Mouse (Mus musculus) spleen, adult 2 months (tissue): Measurements from ENCODE around the gene Mrpl34. TPM values are rescaled to one million over a fixed set of nuclear protein-coding genes. Genes with fewer than 3 reads are reported as not detected.
A peak's percentile ranks its signal among the peaks of the same experiment; 100 is the strongest.

Experiments used
- DNase-seq, 2 experiments: peaks; one replicate each; pipeline versions ENCODE4 v3.0.0 to v3.0.0-alpha.2; 2012 to 2021; ENCODE audit warnings: low spot score in 2 of 2, low read depth in 1 of 2
- H3K27ac ChIP-seq: fragments of 200-500 bp; 2 replicates; pipeline ENCODE4 v1.5.1; 2012; ENCODE audit warnings: low read length, inconsistent platforms; ENCODE audit not compliant: insufficient read depth
- H3K27me3 ChIP-seq: fragments of 200-500 bp; 2 replicates; pipeline ENCODE4 v1.6.1; 2012; ENCODE audit warnings: mild to moderate bottlenecking, moderate library complexity, low read length, inconsistent platforms; ENCODE audit not compliant: control insufficient read depth, insufficient read depth
- H3K36me3 ChIP-seq: fragments of 200-500 bp; 2 replicates; pipeline ENCODE4 v1.6.1; 2012; ENCODE audit warnings: mild to moderate bottlenecking, low read length, inconsistent platforms; ENCODE audit not compliant: control insufficient read depth, insufficient read depth
- H3K4me1 ChIP-seq: fragments of 200-500 bp; 2 replicates; pipeline ENCODE4 v1.6.1; 2011; ENCODE audit warnings: inconsistent platforms; ENCODE audit not compliant: control insufficient read depth, insufficient read depth, insufficient read length
- H3K4me3 ChIP-seq: fragments of 200-500 bp; 2 replicates; pipeline ENCODE4 v1.5.1; 2011; ENCODE audit warnings: mild to moderate bottlenecking, inconsistent platforms; ENCODE audit not compliant: insufficient read depth, insufficient read length; ENCODE audit errors: extremely low read depth
- CTCF ChIP-seq: fragments of 200-500 bp; IDR thresholded peaks from 2 replicates; pipeline ENCODE4 v1.5.1; 2011; ENCODE audit warnings: mild to moderate bottlenecking, inconsistent platforms; ENCODE audit not compliant: insufficient read depth, insufficient read length, insufficient replicate concordance; ENCODE audit errors: extremely low read depth
- POLR2A ChIP-seq: fragments of 200-500 bp; IDR thresholded peaks from 2 replicates; pipeline ENCODE4 v1.6.1; 2011; ENCODE audit warnings: low read depth, low read length, inconsistent platforms
- WGBS: fragments of 180-500 bp; shearing (Covaris S2); methylation state at CpG from one replicate; pipeline ENCODE4 v1.1.7; 2018; 5-methylcytosine and 5-hydroxymethylcytosine counted together
- polyA plus RNA-seq: library from polyadenylated mRNA; depleted of rRNA; stranded (reverse); fragments of >200 nt; gene quantifications from 2 replicates; pipeline ENCODE4 v1.2.3, GENCODE M21; 2012

Gene Mrpl34
- polyA plus RNA-seq, 1 experiment = 46.4 TPM

DNA sequence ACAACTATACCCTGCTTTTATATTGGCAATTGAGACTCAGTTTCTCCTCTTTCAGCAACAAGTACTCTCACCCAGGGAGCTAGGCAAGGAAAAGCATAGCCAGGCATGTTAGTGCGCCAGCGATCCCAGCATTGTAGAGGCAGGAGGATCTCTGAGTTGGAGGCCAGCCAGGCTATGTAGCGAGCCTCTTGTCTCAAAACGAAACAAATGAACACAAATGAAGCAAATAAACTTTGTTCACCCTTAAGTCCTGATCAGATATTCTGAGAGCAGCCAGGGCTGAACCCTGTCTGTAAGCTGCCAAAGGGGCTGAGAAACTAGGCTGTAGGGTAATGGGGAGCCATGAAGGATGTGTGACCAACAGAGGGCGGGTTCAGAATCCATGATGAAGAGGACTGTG is 31.1 kb downstream of the Mrpl34 start:
- H3K4me1 ChIP-seq = no peaks in the 10 kb centered on the region
- no peak overlapping the region for H3K4me3 ChIP-seq
- DNase-seq = no peak
- 85% methylated on average over 5 of the region's 5 CpGs for whole genome bisulfite sequencing
- 0 out of 2 replicates have a peak overlapping the region, but pooled peaks have one; percentile 30 for H3K27ac ChIP-seq
- no peaks in the 10 kb centered on the region for H3K27me3 ChIP-seq
- TF ChIP-seq POLR2A = no peak
- no peak for TF ChIP-seq CTCF
- peaks cover 13% of the 10 kb centered on the region for H3K36me3 ChIP-seq

DNA sequence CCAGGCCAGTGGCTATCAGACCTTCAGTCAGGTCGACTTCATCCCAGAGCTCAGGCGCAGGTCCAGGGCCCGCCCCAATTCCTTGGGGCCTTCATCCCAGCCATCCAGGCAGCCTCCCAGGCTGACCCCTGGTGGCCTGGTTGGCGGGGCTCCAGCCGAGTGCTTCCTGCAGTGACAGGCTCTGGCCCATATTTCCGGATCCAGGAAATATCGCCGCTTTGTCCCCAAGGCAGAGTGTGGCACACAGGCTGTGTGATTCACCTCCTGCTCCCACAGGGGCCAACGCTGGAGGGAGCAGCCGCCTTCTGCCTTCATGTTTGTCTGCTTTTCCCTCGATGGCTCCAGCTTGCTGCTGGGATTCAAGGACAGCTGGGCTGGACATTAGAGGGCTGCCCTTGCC is 31.7 kb downstream of the Mrpl34 start:
- 84% methylated on average over 11 of the region's 11 CpGs for WGBS
- H3K27ac ChIP-seq = peak overlapping the region; percentile 44; the same call in 1 of the 2 replicates
- H3K4me3 ChIP-seq = no peak overlapping the region
- no peak for TF ChIP-seq CTCF
- TF ChIP-seq POLR2A = no peak
- no peaks in the 10 kb centered on the region for H3K27me3 ChIP-seq
- H3K36me3 ChIP-seq = peaks cover 12% of the 10 kb centered on the region
- no peaks in the 10 kb centered on the region for H3K4me1 ChIP-seq
- peak in 1 of 2 experiments; percentile 31 for DNase-seq

DNA sequence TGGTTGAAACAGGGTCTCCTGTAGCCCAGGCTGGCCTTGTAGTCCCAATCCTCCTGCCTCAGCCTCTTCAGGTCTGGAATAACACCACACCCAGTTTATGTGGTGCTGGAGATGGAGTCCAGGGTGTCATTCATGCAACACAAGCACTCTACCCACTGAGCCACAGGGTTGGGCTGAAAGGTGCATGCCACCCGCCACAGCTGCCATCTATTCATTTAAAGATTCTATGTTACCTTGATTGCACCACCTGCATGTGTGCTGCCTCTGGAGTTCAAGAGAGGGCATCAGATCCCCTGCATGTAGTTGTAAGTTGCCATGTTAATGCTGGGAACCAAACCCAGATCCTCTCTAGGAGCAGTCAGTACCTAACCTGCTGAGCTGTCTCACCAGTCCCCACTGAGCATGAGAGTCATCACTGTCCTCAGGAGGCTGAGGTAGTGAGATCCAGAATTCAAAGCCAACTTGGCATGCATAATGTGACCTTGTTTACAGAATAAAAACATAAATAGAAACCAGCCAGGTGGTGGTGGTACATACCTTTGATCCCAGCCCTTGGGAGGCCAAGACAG is 32.4 kb downstream of the Mrpl34 start:
- H3K36me3 ChIP-seq = peaks cover 6% of the 10 kb centered on the region
- 96% methylated on average over 1 of the region's 1 CpGs for WGBS
- H3K4me3 ChIP-seq = no peak overlapping the region
- no peak for DNase-seq
- TF ChIP-seq CTCF (no peak), POLR2A (no peak)
- H3K27me3 ChIP-seq = no peaks in the 10 kb centered on the region
- no peaks in the 10 kb centered on the region for H3K4me1 ChIP-seq
- no peak overlapping the region for H3K27ac ChIP-seq

DNA sequence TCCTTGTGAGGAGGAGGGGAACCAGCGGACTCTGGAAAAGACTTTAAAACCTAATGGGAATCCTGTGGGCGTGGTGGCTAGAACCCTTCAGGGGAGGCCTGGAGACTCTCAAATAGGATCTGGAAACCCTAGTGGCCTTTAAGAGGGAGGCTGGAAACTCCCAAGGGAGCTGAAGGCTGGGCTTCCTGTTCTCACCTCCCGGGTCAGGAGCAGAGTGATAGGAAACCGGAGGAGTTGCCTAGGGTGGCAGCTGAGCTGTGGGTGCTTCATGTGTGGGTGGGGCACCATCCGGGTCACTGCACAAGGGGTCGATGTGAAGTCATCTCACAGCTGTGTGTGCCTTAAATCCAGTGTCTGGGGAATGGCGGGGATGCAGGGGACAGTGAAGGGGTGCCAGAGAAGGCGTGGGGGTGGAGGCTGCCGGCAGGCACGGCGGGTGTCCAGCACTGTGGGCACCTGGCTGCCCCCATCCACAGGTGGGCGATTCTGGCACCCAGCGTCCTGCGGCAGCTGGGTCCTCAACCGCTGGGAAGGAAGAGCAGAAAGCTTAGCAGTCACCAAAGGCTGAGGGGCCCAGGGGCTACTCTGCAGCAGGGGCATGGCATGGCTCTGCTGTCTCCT is 33.2 kb downstream of the Mrpl34 start:
- TF ChIP-seq POLR2A (no peak), CTCF (no peak)
- WGBS = 64% methylated on average over 15 of the region's 15 CpGs
- no peak for DNase-seq
- Histone ChIP-seq H3K27me3 (no peaks in the 10 kb centered on the region), H3K4me1 (no peaks in the 10 kb centered on the region), H3K36me3 (no peaks in the 10 kb centered on the region; the same call in 1 of the 2 replicates), H3K27ac (peak overlapping the region; percentile 29), H3K4me3 (no peak overlapping the region)

DNA sequence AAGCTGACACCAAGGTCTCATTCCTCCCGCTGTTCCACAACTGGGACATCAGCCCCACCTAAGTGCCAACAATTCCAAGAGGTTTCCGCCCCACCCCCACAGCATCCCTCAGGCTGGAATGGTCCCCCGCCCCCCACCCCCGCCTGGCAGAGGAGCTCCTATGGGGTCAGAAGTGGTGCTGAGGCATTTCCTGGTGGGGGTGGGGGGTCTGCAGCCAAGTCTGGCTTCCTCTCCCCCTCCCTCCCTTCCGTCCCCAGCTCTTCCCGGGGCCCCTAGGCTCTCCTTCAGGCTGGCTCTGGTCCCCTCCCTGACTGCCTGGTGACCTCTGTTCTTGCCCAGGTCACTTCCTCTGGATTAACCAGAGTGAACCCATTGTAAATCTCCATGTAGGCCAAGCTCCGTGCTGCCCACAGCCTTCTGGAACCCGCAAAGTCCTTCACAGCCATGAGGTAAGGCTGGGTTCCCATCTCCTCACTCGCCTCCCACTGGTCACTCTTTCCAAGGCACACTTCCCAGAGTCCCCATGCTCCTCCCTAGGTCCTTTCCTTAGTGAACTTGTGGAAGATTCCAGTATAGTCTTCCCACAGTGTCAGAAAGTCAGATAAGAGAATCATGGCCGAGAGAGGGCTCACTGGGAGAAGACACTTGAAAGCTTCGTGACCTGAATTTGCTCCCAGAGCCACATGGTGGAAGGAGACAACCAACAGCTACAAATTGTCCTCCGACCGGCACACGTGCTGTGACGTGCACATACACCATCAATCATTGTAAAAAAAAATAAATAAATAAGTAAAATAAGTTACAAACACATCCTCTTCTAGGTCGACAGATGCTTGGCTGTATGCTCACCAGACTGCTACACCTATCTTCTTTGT is 34.3 kb downstream of the Mrpl34 start:
- peak overlapping the region; percentile 29; the same call in 1 of the 2 replicates for H3K27ac ChIP-seq
- no peak overlapping the region for H3K4me3 ChIP-seq
- H3K4me1 ChIP-seq = no peaks in the 10 kb centered on the region

DNA sequence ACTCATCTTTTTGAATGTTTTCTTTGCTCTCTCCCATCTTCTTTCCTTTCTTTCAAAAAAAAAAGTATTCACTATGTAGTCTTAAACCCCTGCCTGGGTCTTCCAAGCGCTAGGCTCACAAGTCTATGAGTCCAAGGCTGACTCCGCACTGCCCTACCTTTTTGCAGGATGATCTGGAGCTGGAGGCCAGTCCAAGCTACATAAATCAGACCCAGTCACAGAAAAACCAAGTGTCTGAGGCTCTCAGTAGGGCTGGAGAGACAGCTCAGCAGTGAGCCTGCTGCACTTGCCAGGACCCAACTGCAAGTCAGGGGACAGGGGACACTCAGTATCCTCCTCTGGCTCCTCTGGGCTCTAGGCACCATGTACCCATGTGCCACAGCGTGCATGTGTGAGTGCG is 39.6 kb downstream of the Mrpl34 start:
- WGBS = 92% methylated on average over 4 of the region's 4 CpGs
- no peak for TF ChIP-seq CTCF
- no peak for TF ChIP-seq POLR2A

More for the DNA sequence above, 34.3 kb downstream of the Mrpl34 start:
- no peaks in the 10 kb centered on the region for H3K36me3 ChIP-seq
- no peaks in the 10 kb centered on the region for H3K27me3 ChIP-seq
- no peak for DNase-seq
- TF ChIP-seq POLR2A (no peak), CTCF (no peak)
- WGBS = 63% methylated on average over 16 of the region's 16 CpGs

DNA sequence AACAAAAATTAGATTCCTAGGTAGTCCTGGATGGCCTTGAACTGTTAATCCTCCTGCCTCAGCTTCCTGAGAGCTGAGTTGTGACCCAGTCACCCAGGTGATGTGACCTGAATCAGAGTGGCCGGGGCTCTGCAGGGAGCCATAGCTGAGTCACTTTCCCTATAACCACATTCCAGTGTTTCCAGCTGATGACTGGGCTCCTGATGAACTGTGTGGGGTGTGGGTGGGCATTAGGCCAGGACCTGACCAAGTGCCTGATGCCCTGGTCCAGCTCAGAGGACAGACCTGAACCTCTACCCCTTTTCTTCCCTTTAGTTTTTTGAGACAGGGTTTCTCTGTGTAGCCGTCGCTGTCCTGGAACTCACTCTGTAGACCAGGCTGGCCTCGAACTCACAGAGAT is 40.6 kb downstream of the Mrpl34 start:
- Histone ChIP-seq H3K27ac (no peak overlapping the region), H3K27me3 (no peaks in the 10 kb centered on the region), H3K4me1 (no peaks in the 10 kb centered on the region; the same call in 1 of the 2 replicates), H3K36me3 (no peaks in the 10 kb centered on the region), H3K4me3 (no peak overlapping the region)
- no peak for DNase-seq
- TF ChIP-seq POLR2A = no peak
- 89% methylated on average over 4 of the region's 4 CpGs for WGBS

More for the DNA sequence above, 39.6 kb downstream of the Mrpl34 start:
- H3K4me1 ChIP-seq = no peaks in the 10 kb centered on the region; the same call in 1 of the 2 replicates
- no peaks in the 10 kb centered on the region for H3K36me3 ChIP-seq
- H3K4me3 ChIP-seq = no peak overlapping the region
- H3K27me3 ChIP-seq = no peaks in the 10 kb centered on the region
- no peak for DNase-seq
- no peak overlapping the region; the same call in 1 of the 2 replicates for H3K27ac ChIP-seq
